Mouse (Mus musculus) intestine, postnatal 0 days (tissue): ENCODE results near the gene Rph3al. TPM values are rescaled to one million over a fixed set of nuclear protein-coding genes. Genes with fewer than 3 reads are reported as not detected.

ENCODE experiments used
- ATAC-seq: fragments of 200-750 bp; cut with Nextera tagmentation; 2 replicates; pipeline ENCODE4 v1.8.0; 2017; ENCODE audit warnings: mild to moderate bottlenecking, moderate TSS enrichment, moderate library complexity
- H3K27ac ChIP-seq: fragments of 300-500 bp; sonication (generic); 2 replicates; pipeline ENCODE4 v1.5.1; 2014; ENCODE audit warnings: mild to moderate bottlenecking, low read depth, low read length, moderate library complexity
- H3K27me3 ChIP-seq: fragments of 300-500 bp; sonication (generic); replicated peaks from 2 replicates; pipeline ENCODE4 v1.6.1; 2014; ENCODE audit warnings: low read length, mixed read lengths; ENCODE audit not compliant: control insufficient read depth, insufficient read depth
- H3K36me3 ChIP-seq: fragments of 300-500 bp; sonication (generic); 2 replicates; pipeline ENCODE4 v1.6.1; 2014; ENCODE audit warnings: mild to moderate bottlenecking, moderate library complexity; ENCODE audit not compliant: control insufficient read depth, insufficient read depth
- H3K4me1 ChIP-seq: fragments of 300-500 bp; sonication (generic); replicated peaks from 2 replicates; pipeline ENCODE4 v1.6.1; 2014; ENCODE audit warnings: antibody characterized with exemption, low read length, mixed read lengths; ENCODE audit not compliant: control insufficient read depth, insufficient read depth
- H3K4me2 ChIP-seq: fragments of 300-500 bp; sonication (generic); replicated peaks from 2 replicates; pipeline ENCODE4 v1.6.1; 2014; ENCODE audit warnings: low read depth, mild to moderate bottlenecking, moderate library complexity
- H3K4me3 ChIP-seq: fragments of 300-500 bp; sonication (generic); 2 replicates; pipeline ENCODE4 v1.5.1; 2014; ENCODE audit warnings: low read depth, low read length
- H3K9ac ChIP-seq: fragments of 300-500 bp; sonication (generic); 2 replicates; pipeline ENCODE4 v1.6.1; 2014; ENCODE audit warnings: mild to moderate bottlenecking, low read depth, low read length
- H3K9me3 ChIP-seq: fragments of 300-500 bp; sonication (generic); 2 replicates; pipeline ENCODE4 v1.6.1; 2016; ENCODE audit warnings: mixed run types; ENCODE audit not compliant: control insufficient read depth
- CTCF ChIP-seq: sonication (generic); IDR thresholded peaks from 2 replicates; pipeline ENCODE4 v1.5.1; 2016; ENCODE audit warnings: low read depth, mild to moderate bottlenecking, control low read depth, antibody characterized with exemption, moderate library complexity
- WGBS: fragments of 180-500 bp; shearing (Covaris S2); extraction: QIAGEN DNeasy Blood & Tissue Kit; methylation state at CpG from one replicate; pipeline ENCODE4 v1.1.7; 2014; 5-methylcytosine and 5-hydroxymethylcytosine counted together
- polyA plus RNA-seq: library from polyadenylated mRNA; unstranded; fragments of >200 nt; fragmentation: Nextera tagmentation; extraction: Ambion mirVana; gene quantifications from 2 replicates; pipeline ENCODE4 v1.2.1, GENCODE M21; 2015

The Rph3al gene
- polyA plus RNA-seq, 1 experiment from 2014 or later = 10.5 TPM

GRCm38 (mm10) chr11:75957124-75957832 lies 19.0 kb upstream of the Rph3al start:
- peak; percentile 75 for ATAC-seq
- WGBS = 39% methylated on average over 17 of the region's 17 CpGs
- Histone ChIP-seq H3K4me3 (no peak overlapping the region), H3K27ac (peak overlapping the region; percentile 41), H3K9me3 (no peaks in the 10 kb centered on the region), H3K9ac (peak overlapping the region; percentile 26; the same call in 1 of the 2 replicates), H3K27me3 (no peaks in the 10 kb centered on the region), H3K4me2 (peak overlapping the region; percentile 54), H3K4me1 (no peaks in the 10 kb centered on the region), H3K36me3 (no peaks in the 10 kb centered on the region)
- TF ChIP-seq CTCF = no peak

- Histone ChIP-seq H3K9me3 (no peaks in the 10 kb centered on the region), H3K4me3 (no peak overlapping the region), H3K4me2 (peak overlapping the region; percentile 54), H3K36me3 (no peaks in the 10 kb centered on the region), H3K27ac (peak overlapping the region; percentile 41; the same call in 1 of the 2 replicates), H3K9ac (peak overlapping the region; percentile 26; the same call in 1 of the 2 replicates), H3K27me3 (no peaks in the 10 kb centered on the region), H3K4me1 (no peaks in the 10 kb centered on the region)
- no peak for TF ChIP-seq CTCF
- WGBS = 31% methylated on average over 8 of the region's 8 CpGs
- ATAC-seq = no peak
Measured at GRCm38 (mm10) chr11:75956651-75957050, 18.4 kb upstream of the Rph3al start.

GRCm38 (mm10) chr11:75954896-75955295 lies 16.7 kb upstream of the Rph3al start:
- H3K36me3 ChIP-seq = no peaks in the 10 kb centered on the region
- TF ChIP-seq CTCF = no peak
- 86% methylated on average over 9 of the region's 9 CpGs for WGBS
- H3K27me3 ChIP-seq = no peaks in the 10 kb centered on the region
- ATAC-seq = no peak
- no peak overlapping the region for H3K9ac ChIP-seq
- H3K4me1 ChIP-seq = no peaks in the 10 kb centered on the region
- no peak overlapping the region for H3K4me2 ChIP-seq
- H3K4me3 ChIP-seq = no peak overlapping the region
- H3K9me3 ChIP-seq = no peaks in the 10 kb centered on the region
- H3K27ac ChIP-seq = no peak overlapping the region

- Histone ChIP-seq H3K27me3 (no peaks in the 10 kb centered on the region), H3K4me1 (0 out of 2 replicates have a peak, but pooled peaks cover 3% of the 10 kb centered on the region), H3K4me3 (no peak overlapping the region), H3K36me3 (no peaks in the 10 kb centered on the region), H3K9me3 (no peaks in the 10 kb centered on the region), H3K9ac (no peak overlapping the region), H3K4me2 (no peak overlapping the region), H3K27ac (no peak overlapping the region)
- TF ChIP-seq CTCF = no peak
- 78% methylated on average over 5 of the region's 5 CpGs for WGBS
- ATAC-seq = no peak
Measured at GRCm38 (mm10) chr11:75951895-75952294, 13.7 kb upstream of the Rph3al start.

- H3K4me1 ChIP-seq = 0 out of 2 replicates have a peak, but pooled peaks cover 3% of the 10 kb centered on the region
- no peaks in the 10 kb centered on the region for H3K27me3 ChIP-seq
- H3K36me3 ChIP-seq = no peaks in the 10 kb centered on the region
- WGBS = 50% methylated on average over 3 of the region's 3 CpGs
- no peak for TF ChIP-seq CTCF
- H3K4me3 ChIP-seq = no peak overlapping the region
- no peak overlapping the region for H3K4me2 ChIP-seq
- H3K9me3 ChIP-seq = no peaks in the 10 kb centered on the region
- no peak overlapping the region for H3K9ac ChIP-seq
- no peak overlapping the region for H3K27ac ChIP-seq
- no peak for ATAC-seq
Measured at GRCm38 (mm10) chr11:75950459-75950858, 12.2 kb upstream of the Rph3al start.

GRCm38 (mm10) chr11:75948789-75949188 lies 10.6 kb upstream of the Rph3al start:
- no peaks in the 10 kb centered on the region for H3K27me3 ChIP-seq
- TF ChIP-seq CTCF = no peak
- H3K27ac ChIP-seq = 0 out of 2 replicates have a peak overlapping the region, but pooled peaks have one; percentile 73
- H3K4me3 ChIP-seq = no peak overlapping the region
- peak; percentile 58 for ATAC-seq
- H3K4me1 ChIP-seq = 0 out of 2 replicates have a peak, but pooled peaks cover 3% of the 10 kb centered on the region
- H3K36me3 ChIP-seq = no peaks in the 10 kb centered on the region
- H3K9ac ChIP-seq = no peak overlapping the region
- H3K4me2 ChIP-seq = 0 out of 2 replicates have a peak overlapping the region, but pooled peaks have one; percentile 6
- no peaks in the 10 kb centered on the region for H3K9me3 ChIP-seq
- 20% methylated on average over 3 of the region's 3 CpGs for WGBS
